Mouse (Mus musculus) kidney, adult 8-10 months (tissue): ENCODE measurements around the gene Rxra.
A peak's percentile ranks its signal among the peaks of the same experiment; 100 is the strongest.

Experiments
- DNase-seq, 2 experiments: peaks; one replicate each; pipeline ENCODE4 v3.0.0; 2022

Rxra gene

DNA sequence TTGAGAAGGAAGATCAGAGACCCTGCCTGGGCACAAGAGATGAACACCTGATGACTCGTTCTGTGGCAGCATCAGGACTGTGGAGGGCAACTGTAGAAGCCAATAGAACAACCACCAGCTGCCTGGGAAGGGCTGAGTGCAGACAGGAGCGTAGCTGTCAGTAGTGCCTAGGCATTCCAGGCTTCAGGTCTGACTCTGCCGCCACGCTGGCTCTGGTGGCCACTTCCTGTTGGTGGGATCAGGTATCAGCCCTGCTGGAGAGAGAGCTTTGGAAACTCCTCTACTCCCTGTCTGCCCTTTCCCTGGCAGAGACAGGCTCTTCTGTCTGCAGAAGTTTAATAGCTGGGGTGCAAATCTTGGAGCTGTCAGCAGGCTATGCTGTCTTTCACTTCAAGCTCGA, 93.5 kb downstream of the Rxra start:
- DNase-seq: no peak

DNA sequence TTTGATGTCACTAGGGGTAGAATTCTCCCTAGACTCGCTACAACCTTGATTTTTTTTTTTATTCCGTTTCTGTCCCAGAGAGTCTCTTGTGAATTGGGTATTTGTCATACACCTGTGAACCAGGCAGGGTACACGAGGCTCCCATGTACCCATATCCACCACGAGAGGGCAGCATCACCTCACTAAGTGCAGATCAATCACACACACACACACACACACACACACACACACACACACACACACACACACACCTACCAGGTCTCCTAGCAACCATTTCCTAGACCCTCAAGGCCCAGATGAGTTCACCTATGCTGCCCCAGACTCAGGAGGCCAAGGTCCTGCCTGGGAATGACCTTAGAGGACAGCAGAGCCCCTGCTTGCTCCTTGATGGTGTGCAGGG, 94.0 kb downstream of the Rxra start:
- DNase-seq: peak in 1 of 2 experiments; percentile 63

DNA sequence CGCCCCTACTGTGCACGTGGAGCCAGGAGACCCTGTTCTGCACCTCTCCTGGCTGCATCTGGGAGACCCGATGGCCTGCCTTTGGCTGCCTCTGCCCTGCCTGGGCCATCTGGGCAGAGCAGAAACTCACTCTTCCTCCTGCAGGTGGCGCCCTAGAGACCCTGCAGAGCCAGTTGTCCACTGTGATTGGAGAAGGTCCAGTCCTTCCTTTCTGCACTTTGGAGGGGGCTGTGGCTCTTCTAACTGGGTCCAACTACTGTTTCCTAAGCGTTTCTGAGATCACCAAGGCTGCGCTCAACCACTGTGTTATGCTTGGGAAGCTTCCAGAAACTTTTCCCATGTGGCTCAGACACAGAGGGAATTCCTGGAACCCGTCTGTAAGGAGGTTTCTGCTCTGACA, 95.7 kb downstream of the Rxra start:
- DNase-seq: peak; percentile 62 to 80

DNA sequence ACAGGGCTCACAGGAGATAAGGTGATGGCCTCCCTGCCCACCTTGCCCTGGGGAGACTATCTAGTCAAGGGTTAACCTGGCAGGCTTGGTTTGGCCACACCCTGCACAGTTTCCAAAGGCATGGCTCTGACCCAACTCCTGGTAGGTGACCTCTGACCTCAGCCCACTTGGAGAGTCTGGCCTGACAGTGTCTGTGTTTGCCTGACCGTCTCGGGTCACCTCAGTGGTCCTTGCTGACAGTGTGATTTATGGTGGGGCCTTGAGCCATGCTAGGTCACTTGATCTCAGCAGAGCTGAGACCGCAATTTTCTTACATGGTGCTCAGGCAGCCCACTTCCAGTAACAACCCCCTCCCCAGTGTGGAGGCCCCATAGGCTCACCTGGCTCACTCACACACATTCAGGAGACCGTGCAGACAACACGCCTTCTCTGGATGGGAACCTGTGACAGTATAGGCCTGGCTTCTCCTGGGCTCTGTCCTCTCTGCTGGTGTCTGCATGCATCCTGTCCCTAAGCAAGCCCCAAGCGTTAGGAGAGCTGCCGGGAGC, 96.7 kb downstream of the Rxra start:
- no peak for DNase-seq

DNA sequence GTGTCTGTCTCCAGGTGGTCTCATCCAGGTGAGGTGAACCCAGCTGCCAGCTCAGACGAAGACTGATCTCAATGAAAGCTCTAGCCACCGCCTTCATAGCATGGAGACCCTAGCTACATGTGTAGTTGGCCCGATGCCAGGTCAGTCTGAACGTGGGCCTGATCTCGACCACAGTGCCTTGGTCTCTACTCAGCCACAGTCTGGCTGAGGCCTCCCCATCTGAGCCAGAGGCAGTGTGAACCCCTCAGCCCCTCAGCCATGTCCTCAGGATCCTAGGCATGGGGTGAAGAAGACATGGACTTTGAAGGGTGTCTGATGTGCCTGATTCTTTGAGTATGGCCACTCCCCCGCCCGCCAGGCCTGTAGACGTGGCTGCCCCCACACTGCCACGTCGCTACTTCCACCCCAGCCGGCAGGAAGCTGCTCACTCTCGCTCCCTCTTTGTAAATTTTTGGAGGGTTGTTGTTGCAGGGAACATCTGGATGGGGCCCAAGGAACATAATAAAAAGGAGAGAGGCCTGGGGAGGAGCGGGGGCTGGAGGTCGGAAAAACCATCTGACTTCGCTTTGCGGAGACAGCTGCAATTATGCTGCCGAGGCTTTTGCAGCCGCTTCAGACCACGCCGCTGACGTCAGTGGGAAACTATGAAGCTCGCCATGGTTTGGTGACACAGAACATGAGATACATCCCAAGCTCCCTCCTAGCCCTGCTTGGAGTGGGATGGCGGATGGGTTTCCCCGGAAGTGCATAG, 97.9 kb downstream of the Rxra start:
- peak; percentile 49 to 68 for DNase-seq

DNA sequence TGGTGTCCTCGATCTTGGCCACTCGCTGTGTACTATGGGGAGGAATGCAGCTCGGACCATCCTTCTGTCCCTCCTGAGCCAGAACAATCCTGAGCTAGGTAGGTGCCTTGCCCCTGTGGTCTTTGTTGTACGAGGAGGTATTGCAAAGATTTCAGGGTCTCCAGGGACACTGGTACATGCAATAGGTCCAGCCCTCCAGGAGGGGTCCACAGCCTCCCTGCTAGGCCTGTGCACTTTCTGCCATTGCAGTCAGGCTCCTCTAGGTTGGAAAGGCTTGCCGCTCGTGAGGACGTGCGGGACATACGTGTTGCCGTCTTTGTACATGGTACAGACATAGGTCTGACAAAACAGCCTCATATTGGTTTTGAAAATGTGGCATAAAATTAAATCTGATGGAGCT, 98.8 kb downstream of the Rxra start:
- DNase-seq: no peak

- DNase-seq: no peak
These were observed 99.4 kb downstream of the Rxra start for GRCm38 (mm10) chr2:27775625-27776024.

- no peak for DNase-seq
These were observed 101.5 kb downstream of the Rxra start for GRCm38 (mm10) chr2:27777756-27778155.

GRCm38 (mm10) chr2:27778289-27778688, 102.0 kb downstream of the Rxra start:
- DNase-seq: no peak

DNA sequence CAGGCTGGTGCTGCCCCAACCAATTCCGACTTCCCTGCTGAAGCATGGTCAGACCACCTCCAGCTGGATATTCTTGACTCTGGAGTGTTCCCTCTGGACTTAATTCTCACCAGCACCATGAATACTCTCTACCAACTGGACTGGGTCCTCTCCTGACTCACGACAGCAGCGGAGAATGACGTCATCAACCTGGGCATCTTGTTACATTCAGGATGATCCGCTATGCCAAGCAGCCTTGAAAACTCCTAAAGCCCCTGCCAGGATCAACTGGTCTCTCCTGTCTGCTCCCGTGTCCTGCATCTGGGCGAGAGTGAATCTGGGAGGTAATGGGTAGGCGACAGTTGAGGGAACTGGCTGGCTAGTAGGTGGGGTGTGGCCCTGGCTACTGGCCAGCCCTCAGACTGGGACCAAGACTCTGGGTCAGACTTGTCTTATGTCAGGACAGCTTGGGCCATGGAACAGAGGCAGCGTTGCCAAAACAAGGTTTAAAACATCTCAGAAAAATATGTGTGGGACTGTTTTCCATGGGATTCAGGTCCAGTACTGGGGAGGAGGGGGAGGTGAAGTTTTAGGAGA, 103.1 kb downstream of the Rxra start:
- DNase-seq: no peak

GRCm38 (mm10) chr2:27780162-27780561, 103.9 kb downstream of the Rxra start:
- no peak for DNase-seq

GRCm38 (mm10) chr2:27785363-27785762, 109.1 kb downstream of the Rxra start:
- DNase-seq: no peak

DNA sequence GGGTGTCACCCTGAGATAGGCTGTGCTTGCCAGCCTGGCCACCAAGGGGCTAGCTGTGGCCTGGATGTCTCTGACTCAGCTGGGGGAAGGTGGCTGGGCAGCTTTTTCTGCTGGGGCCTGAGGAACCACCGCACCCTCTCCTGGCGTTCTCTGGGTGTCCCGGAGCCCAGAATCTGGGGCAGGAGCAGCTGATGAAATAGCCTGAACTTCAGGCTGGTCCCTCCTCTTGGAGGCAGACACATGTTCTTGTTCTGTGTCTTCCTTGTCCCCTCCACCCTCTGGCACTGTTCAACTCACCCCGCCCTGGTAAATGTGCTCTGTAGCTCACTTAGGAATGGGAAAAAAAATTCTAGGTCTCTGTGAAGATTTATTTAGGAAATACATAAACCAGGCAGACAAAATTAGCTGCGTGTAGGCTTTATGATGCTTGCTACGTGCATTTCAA, 109.8 kb downstream of the Rxra start:
- DNase-seq: no peak

GRCm38 (mm10) chr2:27791571-27791970, 115.3 kb downstream of the Rxra start:
- no peak for DNase-seq

GRCm38 (mm10) chr2:27799018-27799417, 122.8 kb downstream of the Rxra start:
- DNase-seq: peak; percentile 4 to 29

- DNase-seq: no peak
These were observed 124.8 kb downstream of the Rxra start for GRCm38 (mm10) chr2:27801041-27801440.

GRCm38 (mm10) chr2:27802493-27802892, 126.3 kb downstream of the Rxra start:
- DNase-seq: no peak

GRCm38 (mm10) chr2:27806691-27807090, 130.5 kb downstream of the Rxra start:
- no peak for DNase-seq

DNA sequence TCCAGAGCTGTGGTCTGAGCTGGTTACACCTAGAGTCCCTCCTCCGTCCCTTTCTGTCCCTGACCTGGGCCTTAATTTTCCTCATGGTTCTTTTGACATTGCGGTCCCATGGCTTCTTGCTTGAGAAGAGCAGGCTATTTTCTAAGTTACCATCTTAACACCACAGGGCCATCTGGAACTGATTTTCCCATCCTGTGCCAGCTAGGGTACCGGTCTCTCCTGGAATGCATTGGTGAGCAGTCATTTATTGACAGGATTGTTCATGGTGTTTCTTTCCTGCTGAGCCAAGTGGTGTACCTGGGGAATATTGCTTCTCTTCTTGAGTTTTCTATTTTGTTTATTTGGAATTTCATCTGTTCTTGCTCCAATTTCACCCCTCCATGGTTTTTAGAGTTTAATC, 131.4 kb downstream of the Rxra start:
- DNase-seq: peak; percentile 6 to 35

- no peak for DNase-seq
These were observed 133.7 kb downstream of the Rxra start for GRCm38 (mm10) chr2:27809897-27810296.
